Mouse (Mus musculus) small intestine, adult 2 months (tissue): Measurements from ENCODE around the gene Palm. TPM values are rescaled to one million over a fixed set of nuclear protein-coding genes. Genes with fewer than 3 reads are reported as not detected.

Source experiments
- H3K27ac ChIP-seq: fragments of 200-500 bp; 2 replicates; pipeline ENCODE4 v1.5.1; 2012; ENCODE audit warnings: low read depth, low read length, control low read depth, inconsistent platforms; ENCODE audit not compliant: insufficient read depth
- H3K27me3 ChIP-seq: fragments of 200-500 bp; 2 replicates; pipeline ENCODE4 v1.6.1; 2012; ENCODE audit warnings: mild to moderate bottlenecking, moderate library complexity, low read length, inconsistent platforms; ENCODE audit not compliant: control insufficient read depth, insufficient read depth
- H3K36me3 ChIP-seq: fragments of 200-500 bp; 2 replicates; pipeline ENCODE4 v1.6.1; 2012; ENCODE audit warnings: mild to moderate bottlenecking, low read length, control low read depth, inconsistent platforms; ENCODE audit not compliant: control insufficient read depth, insufficient read depth
- H3K4me1 ChIP-seq: fragments of 200-500 bp; 2 replicates; pipeline ENCODE4 v1.6.1; 2012; ENCODE audit warnings: low read length, inconsistent platforms, mixed read lengths; ENCODE audit not compliant: control insufficient read depth, insufficient read depth, insufficient read length
- H3K4me3 ChIP-seq: fragments of 200-500 bp; 2 replicates; pipeline ENCODE4 v1.5.1; 2012; ENCODE audit warnings: low read depth, mild to moderate bottlenecking, control low read depth, inconsistent platforms, low read length, moderate library complexity
- CTCF ChIP-seq: fragments of 200-500 bp; IDR thresholded peaks from 2 replicates; pipeline ENCODE4 v1.5.1; 2012; ENCODE audit warnings: low read depth, mild to moderate bottlenecking, control low read depth, inconsistent platforms, low read length, moderate library complexity, mixed read lengths; ENCODE audit not compliant: insufficient replicate concordance, insufficient read length; ENCODE audit errors: extremely low read depth
- POLR2A ChIP-seq: fragments of 200-500 bp; IDR thresholded peaks from 2 replicates; pipeline ENCODE4 v1.6.1; 2012; ENCODE audit warnings: low read depth, mild to moderate bottlenecking, control low read depth, inconsistent platforms, low read length, moderate library complexity
- WGBS: fragments of 180-500 bp; shearing (Covaris S2); methylation state at CpG from one replicate; pipeline ENCODE4 v1.1.7; 2018; 5-methylcytosine and 5-hydroxymethylcytosine counted together
- polyA plus RNA-seq: library from polyadenylated mRNA; depleted of rRNA; stranded (reverse); fragments of >200 nt; gene quantifications from 2 replicates; pipeline ENCODE4 v1.2.3, GENCODE M21; 2012

Gene Palm
- polyA plus RNA-seq, 1 experiment, result 24.0 TPM

GRCm38 (mm10) chr10:79801837-79802236 lies 8.5 kb downstream of the Palm start:
- 61% methylated on average over 3 of the region's 3 CpGs for WGBS
- Histone ChIP-seq H3K4me1 (peaks cover 28% of the 10 kb centered on the region), H3K27ac (0 out of 2 replicates have a peak overlapping the region, but pooled peaks have one; percentile 14), H3K4me3 (no peak overlapping the region), H3K27me3 (no peaks in the 10 kb centered on the region), H3K36me3 (no peaks in the 10 kb centered on the region)
- TF ChIP-seq POLR2A, result no peak
- TF ChIP-seq CTCF, result no peak

DNA sequence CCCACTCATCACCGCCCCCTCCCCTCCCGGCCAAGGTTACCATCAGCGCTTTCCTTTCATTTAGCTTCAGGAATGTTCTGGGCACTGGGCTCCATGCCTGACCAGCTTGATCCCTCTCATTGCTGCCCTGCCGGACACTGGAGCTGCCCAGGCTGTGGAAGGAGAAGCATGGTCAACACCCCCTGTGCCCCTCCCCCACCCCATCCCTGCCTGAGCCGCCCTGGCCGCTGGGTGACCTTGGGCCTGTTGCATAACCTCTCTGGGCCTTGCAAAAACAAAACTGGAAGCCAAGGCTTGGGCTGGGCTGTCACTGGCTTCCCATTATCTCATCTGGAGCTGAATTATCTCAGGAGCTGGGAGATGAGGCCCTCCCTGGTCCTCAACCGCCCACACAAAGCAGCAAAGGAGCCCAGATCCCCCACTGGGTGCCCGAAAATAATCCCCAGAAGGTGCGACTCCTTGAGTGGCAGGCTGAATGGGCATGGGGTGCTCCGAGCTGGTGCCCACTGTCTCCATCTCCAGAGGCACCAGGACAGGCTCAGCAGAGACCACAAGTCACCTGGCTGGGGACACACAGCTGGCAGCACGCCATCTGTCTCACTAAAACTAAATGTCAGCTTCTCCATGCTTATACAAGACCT lies 9.1 kb downstream of the Palm start:
- Histone ChIP-seq H3K4me1 (peaks cover 23% of the 10 kb centered on the region), H3K27me3 (no peaks in the 10 kb centered on the region), H3K36me3 (no peaks in the 10 kb centered on the region), H3K27ac (peak overlapping the region; percentile 55), H3K4me3 (no peak overlapping the region)
- TF ChIP-seq CTCF (no peak), POLR2A (no peak)
- 48% methylated on average over 11 of the region's 11 CpGs for WGBS

- Histone ChIP-seq H3K4me1 (peaks cover 12% of the 10 kb centered on the region), H3K27me3 (no peaks in the 10 kb centered on the region), H3K36me3 (no peaks in the 10 kb centered on the region), H3K27ac (no peak overlapping the region), H3K4me3 (no peak overlapping the region)
- WGBS, result 57% methylated on average over 29 of the region's 29 CpGs
- TF ChIP-seq POLR2A, result no peak
- no peak for TF ChIP-seq CTCF
These were observed 10.4 kb downstream of the Palm start for GRCm38 (mm10) chr10:79803716-79804323.

GRCm38 (mm10) chr10:79805636-79806035 lies 12.3 kb downstream of the Palm start:
- WGBS, result 60% methylated on average over 11 of the region's 11 CpGs
- Histone ChIP-seq H3K27ac (no peak overlapping the region), H3K36me3 (no peaks in the 10 kb centered on the region), H3K4me1 (peaks cover 12% of the 10 kb centered on the region), H3K4me3 (peak overlapping the region; percentile 8; the same call in 1 of the 2 replicates), H3K27me3 (no peaks in the 10 kb centered on the region)
- TF ChIP-seq POLR2A, result no peak
- TF ChIP-seq CTCF, result no peak

- H3K4me3 ChIP-seq, result peak overlapping the region; percentile 8; the same call in 1 of the 2 replicates
- no peaks in the 10 kb centered on the region for H3K36me3 ChIP-seq
- peaks cover 12% of the 10 kb centered on the region for H3K4me1 ChIP-seq
- TF ChIP-seq POLR2A (no peak), CTCF (no peak)
- H3K27ac ChIP-seq, result no peak overlapping the region
- H3K27me3 ChIP-seq, result no peaks in the 10 kb centered on the region
- WGBS, result 86% methylated on average over 9 of the region's 9 CpGs
These were observed 13.0 kb downstream of the Palm start for GRCm38 (mm10) chr10:79806331-79806730.

GRCm38 (mm10) chr10:79806972-79807371 lies 13.6 kb downstream of the Palm start:
- peaks cover 11% of the 10 kb centered on the region for H3K4me1 ChIP-seq
- H3K36me3 ChIP-seq, result no peaks in the 10 kb centered on the region
- H3K4me3 ChIP-seq, result no peak overlapping the region
- H3K27me3 ChIP-seq, result no peaks in the 10 kb centered on the region
- WGBS, result 54% methylated on average over 10 of the region's 10 CpGs
- TF ChIP-seq CTCF (no peak), POLR2A (no peak)
- no peak overlapping the region for H3K27ac ChIP-seq

DNA sequence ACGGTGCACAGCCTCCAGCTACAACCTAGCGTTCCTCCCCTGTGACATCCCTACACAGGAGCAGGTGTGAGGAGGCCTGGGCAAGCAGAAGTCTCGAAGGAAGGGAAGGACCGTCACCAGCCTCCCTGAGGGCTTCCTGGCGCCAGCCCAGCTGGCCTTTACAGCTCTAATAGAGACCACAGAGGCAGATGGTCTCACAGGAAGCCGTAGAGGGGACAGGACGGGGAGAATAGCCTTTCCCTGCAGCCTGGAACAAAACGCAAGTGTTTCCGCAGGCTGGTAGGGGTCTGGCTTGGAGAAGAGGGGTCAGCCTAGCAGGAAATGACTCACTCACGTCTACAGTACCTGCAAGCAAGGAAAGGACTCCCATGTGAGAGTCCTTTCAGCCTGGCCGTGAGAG lies 14.5 kb downstream of the Palm start:
- Histone ChIP-seq H3K4me1 (peaks cover 7% of the 10 kb centered on the region), H3K27ac (no peak overlapping the region), H3K27me3 (no peaks in the 10 kb centered on the region), H3K36me3 (no peaks in the 10 kb centered on the region), H3K4me3 (no peak overlapping the region)
- 82% methylated on average over 11 of the region's 11 CpGs for WGBS
- TF ChIP-seq CTCF, result no peak
- TF ChIP-seq POLR2A, result no peak

DNA sequence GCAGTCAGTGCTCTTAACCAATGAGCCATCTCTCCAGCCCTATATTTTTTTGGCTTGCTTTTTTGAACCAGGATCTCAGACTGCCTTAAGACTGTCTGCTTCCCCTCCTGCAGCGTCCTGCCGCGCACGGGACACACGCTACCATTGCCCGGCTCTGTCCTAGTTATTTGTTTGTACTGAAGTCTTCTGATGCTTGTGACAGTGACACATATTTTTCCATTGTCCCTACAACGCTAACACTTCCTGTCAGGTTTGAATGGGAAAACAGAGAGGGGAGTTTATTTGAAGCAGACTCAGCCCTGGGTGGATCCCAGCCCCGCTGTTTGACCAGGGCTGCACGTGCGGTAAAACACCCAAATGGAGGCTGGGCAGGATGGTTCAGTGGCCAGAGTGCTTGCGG lies 15.4 kb downstream of the Palm start:
- no peak overlapping the region for H3K27ac ChIP-seq
- WGBS, result 87% methylated on average over 11 of the region's 11 CpGs

More for the DNA sequence above, 15.4 kb downstream of the Palm start:
- H3K36me3 ChIP-seq, result no peaks in the 10 kb centered on the region
- no peak overlapping the region for H3K4me3 ChIP-seq
- no peaks in the 10 kb centered on the region for H3K27me3 ChIP-seq
- H3K4me1 ChIP-seq, result peaks cover 5% of the 10 kb centered on the region
- TF ChIP-seq CTCF (no peak), POLR2A (no peak)
